Mouse (Mus musculus) ES-Bruce4 (cell line): ENCODE data around the gene Mcub.

Source experiments
- CTCF ChIP-seq: IDR thresholded peaks from one replicate; pipeline ENCODE4 v1.8.1; 2011; ENCODE audit warnings: low read depth, low read length
- EP300 ChIP-seq: IDR thresholded peaks from 2 replicates; pipeline ENCODE4 v1.6.1; 2011; ENCODE audit warnings: low read depth, low read length; ENCODE audit not compliant: insufficient read depth
- POLR2A ChIP-seq: IDR thresholded peaks from one replicate; pipeline ENCODE4 v1.8.1; 2011; ENCODE audit warnings: low read length; ENCODE audit not compliant: insufficient read depth

GRCm38 (mm10) chr3:129976317-129976716 is 6.3 kb upstream of the Mcub start:
- TF ChIP-seq POLR2A = no peak
- TF ChIP-seq EP300 = no peak
- TF ChIP-seq CTCF = no peak
